Mouse (Mus musculus) layer of hippocampus, postnatal 14 days (tissue): ENCODE results near the gene Cd24a. TPM values are rescaled to one million over a fixed set of nuclear protein-coding genes. Genes with fewer than 3 reads are reported as not detected.

Source experiments
- DNase-seq, 2 experiments: peaks; one replicate each; pipeline ENCODE4 v3.0.0; 2021 to 2022; ENCODE audit warnings: low spot score in 2 of 2, mixed read lengths in 1 of 2
- total RNA-seq, 2 experiments: library from RNA; stranded (reverse); gene quantifications; 2 replicates each; pipeline ENCODE4 v1.2.3; 2021

The Cd24a gene
- total RNA-seq, 2 experiments from 2014 or later: 31.0 to 42.0 TPM

- no peak for DNase-seq
These were observed 46.8 kb downstream of the Cd24a start for GRCm38 (mm10) chr10:43624791-43625398.

GRCm38 (mm10) chr10:43625578-43625977 lies 47.5 kb downstream of the Cd24a start:
- DNase-seq: no peak

GRCm38 (mm10) chr10:43629216-43629615 lies 51.1 kb downstream of the Cd24a start:
- no peak for DNase-seq

DNA sequence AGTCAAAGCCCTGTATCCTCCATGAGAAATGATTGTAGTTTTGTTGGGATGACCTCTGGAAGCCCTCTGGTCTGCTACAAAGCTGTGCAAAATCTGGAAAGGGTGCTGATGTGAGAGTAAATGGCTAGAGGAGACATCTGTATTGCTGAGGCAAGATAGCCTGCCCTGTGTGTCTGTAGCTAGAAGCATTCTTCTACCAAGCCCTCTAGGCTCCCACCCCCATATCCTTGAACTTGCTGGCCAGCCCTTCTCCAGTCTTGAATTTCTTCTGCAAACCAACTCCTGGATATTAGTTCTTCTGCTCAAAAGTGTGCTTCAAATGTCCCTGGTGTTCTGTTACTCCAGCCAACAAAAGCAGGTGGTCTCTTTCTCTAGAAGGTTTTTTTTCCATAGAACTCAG lies 51.8 kb downstream of the Cd24a start:
- no peak for DNase-seq

DNA sequence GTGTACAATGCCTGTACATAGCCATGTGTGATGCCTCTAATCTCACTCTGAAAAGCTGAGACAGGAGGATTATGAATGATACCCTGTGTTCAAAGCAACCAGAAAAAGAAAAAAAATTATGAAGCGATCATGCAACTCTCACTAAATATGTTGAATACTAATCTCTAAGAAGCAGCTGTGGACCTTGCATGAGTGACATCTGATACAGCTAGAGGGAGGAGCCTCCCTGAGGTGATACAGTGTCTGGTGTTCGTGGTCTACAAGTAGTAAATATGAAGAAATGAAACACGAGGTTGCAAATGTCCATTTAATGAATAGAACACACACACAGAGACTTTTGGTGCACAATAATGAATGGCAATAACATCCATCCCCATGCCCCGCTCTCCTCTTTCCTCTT lies 52.5 kb downstream of the Cd24a start:
- no peak for DNase-seq

GRCm38 (mm10) chr10:43631049-43631448 lies 53.0 kb downstream of the Cd24a start:
- DNase-seq: peak in 1 of 2 experiments; percentile 51

- no peak for DNase-seq
These were observed 53.7 kb downstream of the Cd24a start for GRCm38 (mm10) chr10:43631639-43632354.

DNA sequence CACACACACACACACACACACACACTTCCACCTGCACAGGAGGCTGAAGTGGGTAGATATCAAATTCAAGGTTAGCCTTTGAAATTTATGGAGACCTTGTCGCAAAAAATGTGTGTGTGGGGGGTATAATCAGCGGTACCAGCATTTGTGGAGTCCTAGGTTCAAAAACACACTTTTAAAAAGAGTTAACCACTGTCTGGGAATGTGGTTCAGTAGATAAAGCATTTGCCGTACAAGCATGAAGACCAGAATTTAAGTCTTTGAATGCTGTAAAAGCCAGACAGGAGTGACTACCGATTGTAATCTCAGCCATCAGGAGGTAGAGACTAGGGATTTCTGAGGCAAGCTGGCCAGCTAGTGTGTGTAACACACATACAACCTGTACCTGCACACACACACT lies 55.0 kb downstream of the Cd24a start:
- no peak for DNase-seq

Other genes with a start within 250 kb of the Cd24a start
- gene Bend3, start 99.5 kb upstream of the Cd24a start, total RNA-seq: 1 to 10 TPM; 6.3 to 7.6 TPM
- 10 to 100 TPM in 1 of 2 experiments, not detected in 1; 10.7 TPM for gene Gm9803, start 54.2 kb upstream of the Cd24a start, total RNA-seq
- 10 to 100 TPM; 49.0 to 49.1 TPM for gene 1700021F05Rik, start 37.3 kb upstream of the Cd24a start, total RNA-seq